Mouse (Mus musculus) myocyte (in vitro differentiated cells): ENCODE data around the gene Tmem209.

Source experiments
- E2F4 ChIP-seq: IDR thresholded peaks from one replicate; pipeline ENCODE4 v1.6.1; 2011; ENCODE audit warnings: mild to moderate bottlenecking, control low read depth, moderate library complexity; ENCODE audit not compliant: insufficient read depth
- MAX ChIP-seq: IDR thresholded peaks from one replicate; pipeline ENCODE4 v1.6.1; 2011; ENCODE audit warnings: low read depth, mild to moderate bottlenecking, control low read depth
- POLR2A ChIP-seq: IDR thresholded peaks from one replicate; pipeline ENCODE4 v1.6.1; 2011; ENCODE audit warnings: low read depth, mild to moderate bottlenecking, control low read depth, moderate library complexity; ENCODE audit not compliant: insufficient read length
- TCF12 ChIP-seq: IDR thresholded peaks from one replicate; pipeline ENCODE4 v1.6.1; 2011; ENCODE audit warnings: mild to moderate bottlenecking, control low read depth; ENCODE audit not compliant: poor library complexity, insufficient read depth, severe bottlenecking
- TCF3 ChIP-seq: IDR thresholded peaks from one replicate; pipeline ENCODE4 v1.6.1; 2011; ENCODE audit warnings: low read depth, control low read depth; ENCODE audit not compliant: insufficient read length

DNA sequence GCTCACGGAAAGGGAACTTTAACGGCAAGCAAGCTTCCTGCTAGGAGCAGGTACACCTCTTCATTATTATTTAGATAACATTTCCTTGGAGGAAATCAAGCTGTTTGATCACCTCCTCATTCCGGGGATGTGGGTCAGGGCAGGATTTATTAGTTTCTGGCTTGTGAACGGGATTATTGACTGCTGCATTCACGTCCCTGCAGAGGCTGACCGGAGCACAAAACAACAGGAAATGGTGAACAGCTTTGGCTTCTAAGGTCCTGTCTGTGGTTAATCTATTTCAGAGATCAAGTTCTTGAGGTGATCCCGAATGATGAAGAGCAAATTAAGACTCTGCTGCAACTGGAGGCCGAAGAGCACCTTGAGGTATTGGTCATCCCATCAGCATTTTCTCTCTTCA is 34.3 kb upstream of the Tmem209 start:
- TF ChIP-seq MAX (no peak), E2F4 (no peak), POLR2A (no peak), TCF3 (no peak), TCF12 (no peak)
